Mouse (Mus musculus): ENCODE data around the gene Srgap2. TPM values are rescaled to one million over a fixed set of nuclear protein-coding genes. Genes with fewer than 3 reads are reported as not detected.

Srgap2 gene
- polyA plus RNA-seq, 1 experiment from 2014 or later, result 107 TPM

GRCm38 (mm10) chr1:131541903-131542302 lies 14.8 kb upstream of the Srgap2 start:
- H3K36me3 ChIP-seq (ENCODE audit: inconsistent target), result peaks cover 11% of the 10 kb centered on the region; the same call in 1 of the 2 replicates
- no peak overlapping the region for H3K4me3 ChIP-seq (ENCODE audit: inconsistent target)
- WGBS (ENCODE audit: missing documents), result 93% methylated on average over 5 of the region's 5 CpGs
- H3K79me2 ChIP-seq (ENCODE audit: inconsistent target), result no peaks in the 10 kb centered on the region
- no peak overlapping the region for H3K27ac ChIP-seq

DNA sequence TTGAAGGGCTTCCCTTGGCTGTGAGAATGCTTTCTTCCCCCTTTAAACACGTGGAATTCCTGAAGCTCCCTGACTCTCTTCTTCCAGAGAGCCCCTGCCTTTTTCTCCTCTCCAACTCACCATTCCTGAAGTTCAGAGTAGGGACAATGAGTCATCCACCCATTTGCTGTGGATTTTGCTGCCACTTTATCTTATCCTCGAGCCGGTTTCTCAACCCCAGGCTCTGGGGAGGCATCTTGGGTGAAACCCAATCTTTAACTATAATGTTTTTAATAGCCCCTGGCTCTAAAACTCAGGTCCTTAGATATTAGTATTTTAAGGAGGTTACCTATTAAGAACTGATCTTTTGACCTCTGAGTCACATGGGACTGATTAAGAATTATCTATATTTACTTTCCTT lies 14.3 kb upstream of the Srgap2 start:
- WGBS (ENCODE audit: missing documents), result 87% methylated on average over 3 of the region's 3 CpGs
- H3K27ac ChIP-seq, result no peak overlapping the region

GRCm38 (mm10) chr1:131540795-131541194 lies 13.6 kb upstream of the Srgap2 start:
- no peak overlapping the region for H3K27ac ChIP-seq
- no peaks in the 10 kb centered on the region for H3K79me2 ChIP-seq (ENCODE audit: inconsistent target)
- peaks cover 15% of the 10 kb centered on the region; the same call in 1 of the 2 replicates for H3K36me3 ChIP-seq (ENCODE audit: inconsistent target)
- WGBS (ENCODE audit: missing documents), result 99% methylated on average over 5 of the region's 5 CpGs
- H3K4me3 ChIP-seq (ENCODE audit: inconsistent target), result no peak overlapping the region

More for the DNA sequence above, 14.3 kb upstream of the Srgap2 start:
- Histone ChIP-seq H3K36me3 (ENCODE audit: inconsistent target) (peaks cover 15% of the 10 kb centered on the region; the same call in 1 of the 2 replicates), H3K4me3 (ENCODE audit: inconsistent target) (no peak overlapping the region), H3K79me2 (ENCODE audit: inconsistent target) (no peaks in the 10 kb centered on the region)

DNA sequence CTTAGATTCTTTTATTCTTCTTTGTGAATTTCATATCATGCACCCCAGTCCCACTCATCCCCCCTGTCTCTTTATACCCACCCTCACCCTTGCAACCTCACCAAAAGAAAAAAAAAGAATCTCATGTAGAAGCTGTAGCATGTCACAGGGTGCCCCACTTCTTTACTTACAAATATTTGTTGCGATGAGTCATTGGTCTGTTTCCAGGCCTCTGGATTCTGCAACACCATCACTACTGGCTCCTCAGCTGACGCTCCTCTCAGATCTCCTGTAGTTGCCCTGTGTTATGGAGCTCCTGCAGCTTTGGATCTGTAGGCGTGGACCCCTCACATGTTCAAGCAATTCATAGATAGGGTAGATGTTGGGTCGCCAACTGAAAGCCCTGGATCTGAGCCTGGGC lies 12.6 kb upstream of the Srgap2 start:
- Histone ChIP-seq H3K79me2 (ENCODE audit: inconsistent target) (no peaks in the 10 kb centered on the region), H3K4me3 (ENCODE audit: inconsistent target) (no peak overlapping the region), H3K36me3 (ENCODE audit: inconsistent target) (peaks cover 15% of the 10 kb centered on the region; the same call in 1 of the 2 replicates), H3K27ac (no peak overlapping the region)
- WGBS (ENCODE audit: missing documents), result 97% methylated on average over 3 of the region's 4 CpGs

DNA sequence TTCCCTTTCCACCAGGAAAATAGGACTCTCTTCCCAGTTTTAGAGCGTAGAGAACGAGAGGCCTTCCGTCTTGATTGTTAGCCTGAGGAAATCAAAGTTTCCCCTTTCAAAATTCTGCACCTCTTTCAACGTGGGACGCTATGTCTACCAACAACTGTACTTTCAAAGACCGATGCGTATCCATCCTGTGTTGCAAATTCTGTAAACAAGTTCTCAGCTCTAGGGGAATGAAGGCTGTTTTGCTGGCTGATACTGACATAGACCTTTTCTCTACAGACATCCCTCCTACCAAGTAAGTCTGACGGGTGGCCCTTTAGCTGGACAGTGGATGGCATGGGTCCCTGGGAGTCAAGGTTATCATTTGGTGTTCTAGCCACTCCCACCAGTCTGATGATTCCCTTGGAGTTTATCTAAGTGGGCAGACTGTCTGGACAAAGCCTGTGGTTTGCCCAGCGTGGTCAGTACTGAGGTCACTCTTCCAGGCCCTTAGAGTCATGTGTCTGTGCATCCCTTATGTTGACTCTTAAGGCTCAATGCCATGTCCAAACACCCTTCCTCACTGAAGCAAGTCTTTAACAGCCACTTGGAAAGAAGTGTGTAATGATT lies 1.5 kb upstream of the Srgap2 start:
- H3K27ac ChIP-seq, result peak overlapping the region; percentile 81
- peaks cover 56% of the 10 kb centered on the region for H3K79me2 ChIP-seq (ENCODE audit: inconsistent target)
- peak overlapping the region; percentile 63 for H3K4me3 ChIP-seq (ENCODE audit: inconsistent target)
- WGBS (ENCODE audit: missing documents), result 2% methylated on average over 8 of the region's 9 CpGs
- H3K36me3 ChIP-seq (ENCODE audit: inconsistent target), result no peaks in the 10 kb centered on the region

- H3K4me3 ChIP-seq (ENCODE audit: inconsistent target), result peak overlapping the region; percentile 63
- under 1% methylated on average over 33 of the region's 34 CpGs for WGBS (ENCODE audit: missing documents)
- H3K27ac ChIP-seq, result peak overlapping the region; percentile 81
- peaks cover 61% of the 10 kb centered on the region for H3K79me2 ChIP-seq (ENCODE audit: inconsistent target)
- H3K36me3 ChIP-seq (ENCODE audit: inconsistent target), result no peaks in the 10 kb centered on the region
Observed at GRCm38 (mm10) chr1:131528081-131528507, 942 bp upstream of the Srgap2 start.

DNA sequence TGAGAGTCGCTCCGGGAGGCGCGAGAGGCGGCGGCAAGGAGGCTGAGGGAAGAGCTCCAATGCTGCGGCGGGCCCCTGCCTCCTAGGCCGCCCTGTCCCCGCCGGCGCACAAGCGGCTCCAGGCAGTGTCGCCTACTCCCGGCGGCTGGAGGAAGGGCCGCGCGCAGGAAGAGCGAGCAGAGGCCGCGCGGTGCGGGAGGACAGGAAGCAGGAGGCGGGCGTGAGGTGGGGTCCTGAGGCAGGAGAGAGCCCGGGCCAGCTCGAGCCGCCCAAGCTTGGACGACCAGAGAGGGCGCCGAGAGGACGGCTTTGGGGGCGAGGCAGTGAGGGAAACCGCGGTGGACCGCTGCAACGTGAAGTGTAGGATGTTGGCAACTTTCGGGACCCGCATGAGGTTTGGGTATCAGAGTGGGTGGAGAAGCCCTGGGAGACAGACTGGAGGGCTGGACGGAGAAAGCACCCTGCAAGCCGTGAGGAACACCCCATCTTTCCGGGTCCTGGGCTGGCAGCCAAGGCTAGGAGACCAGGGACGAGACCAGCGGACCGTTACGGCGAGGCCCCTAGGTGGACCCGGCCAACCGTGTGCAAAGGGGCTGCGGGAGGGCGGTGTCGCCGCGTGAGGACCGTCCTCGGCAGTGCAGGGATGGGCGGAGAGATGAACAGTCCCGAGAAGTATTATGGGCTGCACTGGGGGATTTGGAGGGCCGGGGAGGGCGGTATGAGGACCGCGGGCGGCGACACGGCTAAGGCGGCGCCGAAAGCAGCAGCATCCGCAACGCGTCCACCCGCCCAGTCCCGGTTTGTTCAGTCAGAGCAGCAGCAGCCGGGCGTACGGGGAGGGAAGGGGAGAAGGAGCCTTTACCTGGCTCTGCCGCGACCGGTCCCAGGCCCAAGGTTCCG lies 531 bp downstream of the Srgap2 start:
- H3K4me3 ChIP-seq (ENCODE audit: inconsistent target), result peak overlapping the region; percentile 80

GRCm38 (mm10) chr1:131525586-131526271 lies 1.4 kb downstream of the Srgap2 start:
- WGBS (ENCODE audit: missing documents), result under 1% methylated on average over 41 of the region's 41 CpGs
- Histone ChIP-seq H3K79me2 (ENCODE audit: inconsistent target) (peaks cover 79% of the 10 kb centered on the region), H3K4me3 (ENCODE audit: inconsistent target) (peak overlapping the region; percentile 80), H3K36me3 (ENCODE audit: inconsistent target) (no peaks in the 10 kb centered on the region), H3K27ac (peak overlapping the region; percentile 91)

More for the DNA sequence above, 531 bp downstream of the Srgap2 start:
- Histone ChIP-seq H3K36me3 (ENCODE audit: inconsistent target) (no peaks in the 10 kb centered on the region), H3K27ac (peak overlapping the region; percentile 91), H3K79me2 (ENCODE audit: inconsistent target) (peaks cover 76% of the 10 kb centered on the region)
- WGBS (ENCODE audit: missing documents), result 2% methylated on average over 73 of the region's 81 CpGs

GRCm38 (mm10) chr1:131525101-131525585 lies 2.0 kb downstream of the Srgap2 start:
- Histone ChIP-seq H3K4me3 (ENCODE audit: inconsistent target) (peak overlapping the region; percentile 80), H3K79me2 (ENCODE audit: inconsistent target) (peaks cover 79% of the 10 kb centered on the region), H3K27ac (peak overlapping the region; percentile 91), H3K36me3 (ENCODE audit: inconsistent target) (no peaks in the 10 kb centered on the region)
- WGBS (ENCODE audit: missing documents), result 1% methylated on average over 25 of the region's 26 CpGs

- peak overlapping the region; percentile 91; the same call in 1 of the 2 replicates for H3K27ac ChIP-seq
- H3K36me3 ChIP-seq (ENCODE audit: inconsistent target), result no peaks in the 10 kb centered on the region
- peaks cover 79% of the 10 kb centered on the region for H3K79me2 ChIP-seq (ENCODE audit: inconsistent target)
- H3K4me3 ChIP-seq (ENCODE audit: inconsistent target), result peak overlapping the region; percentile 80
- WGBS (ENCODE audit: missing documents), result 89% methylated on average over 3 of the region's 3 CpGs
Observed at GRCm38 (mm10) chr1:131523794-131524193, 3.4 kb downstream of the Srgap2 start.

DNA sequence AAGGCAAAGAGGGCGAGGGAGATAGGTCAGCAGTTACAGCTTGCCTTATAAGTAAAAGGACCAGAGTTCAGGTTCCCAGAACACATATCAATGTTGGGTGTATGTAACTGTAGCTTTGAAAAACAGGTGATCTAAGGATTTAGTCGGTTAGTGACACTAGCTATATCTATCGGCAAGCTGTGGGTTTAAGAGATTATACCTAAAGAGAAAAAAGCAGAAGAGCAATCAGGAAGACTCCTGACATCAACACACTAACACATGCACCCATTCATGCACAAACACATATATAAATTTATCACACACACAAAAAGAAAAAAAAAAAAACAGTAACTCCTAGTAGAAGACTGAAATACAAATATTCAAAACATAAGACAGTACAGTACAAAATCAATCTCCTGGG lies 10.6 kb downstream of the Srgap2 start:
- 0 out of 2 replicates have a peak, but pooled peaks cover 10% of the 10 kb centered on the region for H3K36me3 ChIP-seq (ENCODE audit: inconsistent target)
- H3K79me2 ChIP-seq (ENCODE audit: inconsistent target), result peaks cover 100% of the 10 kb centered on the region
- 92% methylated on average over 3 of the region's 3 CpGs for WGBS (ENCODE audit: missing documents)
- no peak overlapping the region for H3K4me3 ChIP-seq (ENCODE audit: inconsistent target)
- H3K27ac ChIP-seq, result no peak overlapping the region

GRCm38 (mm10) chr1:131514197-131514596 lies 13.0 kb downstream of the Srgap2 start:
- H3K79me2 ChIP-seq (ENCODE audit: inconsistent target), result peaks cover 100% of the 10 kb centered on the region
- no CpG with 5 or more reads among the region's 1 CpGs for WGBS (ENCODE audit: missing documents)
- 0 out of 2 replicates have a peak, but pooled peaks cover 10% of the 10 kb centered on the region for H3K36me3 ChIP-seq (ENCODE audit: inconsistent target)
- H3K27ac ChIP-seq, result no peak overlapping the region
- H3K4me3 ChIP-seq (ENCODE audit: inconsistent target), result no peak overlapping the region

GRCm38 (mm10) chr1:131513136-131513535 lies 14.0 kb downstream of the Srgap2 start:
- no peak overlapping the region for H3K4me3 ChIP-seq (ENCODE audit: inconsistent target)
- 89% methylated on average over 2 of the region's 2 CpGs for WGBS (ENCODE audit: missing documents)
- H3K27ac ChIP-seq, result no peak overlapping the region
- 0 out of 2 replicates have a peak, but pooled peaks cover 10% of the 10 kb centered on the region for H3K36me3 ChIP-seq (ENCODE audit: inconsistent target)
- peaks cover 100% of the 10 kb centered on the region for H3K79me2 ChIP-seq (ENCODE audit: inconsistent target)

Measured in macrophage (primary cell).